Mouse (Mus musculus) kidney, postnatal 0 days (tissue): ENCODE measurements around the gene Alg3. TPM values are rescaled to one million over a fixed set of nuclear protein-coding genes. Genes with fewer than 3 reads are reported as not detected.

Source experiments
- ATAC-seq: fragments of 200-750 bp; cut with Nextera tagmentation; replicated peaks from 2 replicates; pipeline ENCODE4 v1.8.0; 2017; ENCODE audit warnings: low read depth, moderate number of reproducible peaks, moderate TSS enrichment, moderate library complexity; ENCODE audit not compliant: low FRiP score
- DNase-seq: peaks from one replicate; pipeline ENCODE4 v3.0.0-alpha.2; 2016; ENCODE audit warnings: low spot score
- H3K27ac ChIP-seq: fragments of 300-500 bp; sonication (generic); 2 replicates; pipeline ENCODE4 v1.5.1; 2014; ENCODE audit warnings: mild to moderate bottlenecking
- H3K27me3 ChIP-seq: fragments of 300-500 bp; sonication (generic); 2 replicates; pipeline ENCODE4 v1.6.1; 2014; ENCODE audit warnings: low read length, mixed read lengths; ENCODE audit not compliant: insufficient read depth
- H3K36me3 ChIP-seq: fragments of 300-500 bp; sonication (generic); 2 replicates; pipeline ENCODE4 v1.6.1; 2014; ENCODE audit warnings: low read length, mixed read lengths; ENCODE audit not compliant: insufficient read depth
- H3K4me1 ChIP-seq: fragments of 300-500 bp; sonication (generic); replicated peaks from 2 replicates; pipeline ENCODE4 v1.6.1; 2014; ENCODE audit warnings: antibody characterized with exemption, low read length, mixed read lengths; ENCODE audit not compliant: insufficient read depth
- H3K4me2 ChIP-seq: fragments of 300-500 bp; sonication (generic); 2 replicates; pipeline ENCODE4 v1.6.1; 2014; ENCODE audit warnings: mild to moderate bottlenecking, low read length, moderate library complexity, mixed read lengths
- H3K4me3 ChIP-seq: fragments of 300-500 bp; sonication (generic); replicated peaks from 2 replicates; pipeline ENCODE4 v1.5.1; 2014; ENCODE audit warnings: low read depth, low read length
- H3K9ac ChIP-seq: fragments of 300-500 bp; sonication (generic); 2 replicates; pipeline ENCODE4 v1.6.1; 2014; ENCODE audit warnings: low read depth, low read length
- H3K9me3 ChIP-seq: fragments of 300-500 bp; sonication (generic); replicated peaks from 2 replicates; pipeline ENCODE4 v1.6.1; 2016; ENCODE audit warnings: low read length, inconsistent platforms, mixed read lengths
- CTCF ChIP-seq: IDR thresholded peaks from 2 replicates; pipeline ENCODE4 v1.5.1; 2016; ENCODE audit warnings: antibody characterized with exemption, low read depth, mild to moderate bottlenecking, moderate library complexity
- WGBS: fragments of 180-500 bp; shearing (Covaris S2); extraction: QIAGEN DNeasy Blood & Tissue Kit; methylation state at CpG from one replicate; pipeline ENCODE4 v1.1.7; 2014; 5-methylcytosine and 5-hydroxymethylcytosine counted together
- polyA plus RNA-seq: library from polyadenylated mRNA; unstranded; fragments of >200 nt; fragmentation: Nextera tagmentation; extraction: Ambion mirVana; gene quantifications from 2 replicates; pipeline ENCODE4 v1.2.1, GENCODE M21; 2015

Alg3 gene
- 35.9 and 36.5 TPM in 2 replicates for polyA plus RNA-seq

GRCm38 (mm10) chr16:20611357-20612227 is at the start of gene Alg3, which contains the start of the genes Eef1akmt4 and Gm49333:
Gene Alg3, minus strand, starts transcription at chr16:20611735.
Gene Eef1akmt4, plus strand, starts transcription at chr16:20611593.
Gene Gm49333, plus strand, starts transcription at chr16:20611610.
- no peak for TF ChIP-seq CTCF
- H3K27ac ChIP-seq, result peak within 1 kb of the TSS; percentile 76
- no peaks in the 10 kb centered on the region for H3K27me3 ChIP-seq
- H3K4me1 ChIP-seq, result peaks cover 5% of the 10 kb centered on the region; the same call in 1 of the 2 replicates
- peaks cover 8% of the 10 kb centered on the region for H3K36me3 ChIP-seq
- peak within 1 kb of the TSS; percentile 74 for H3K4me2 ChIP-seq
- WGBS, result 1% methylated on average over 41 of the region's 41 CpGs
- DNase-seq (peak; percentile 98), ATAC-seq (peak; percentile 96)
- peak within 1 kb of the TSS; percentile 72 for H3K9ac ChIP-seq
- H3K9me3 ChIP-seq, result no peaks in the 10 kb centered on the region
- peak within 1 kb of the TSS; percentile 60 for H3K4me3 ChIP-seq

- Histone ChIP-seq H3K9ac (no peak overlapping the region), H3K9me3 (no peaks in the 10 kb centered on the region), H3K4me2 (no peak overlapping the region), H3K27me3 (no peaks in the 10 kb centered on the region), H3K4me3 (no peak overlapping the region), H3K36me3 (peaks cover 72% of the 10 kb centered on the region), H3K27ac (no peak overlapping the region), H3K4me1 (no peaks in the 10 kb centered on the region)
- 89% methylated on average over 4 of the region's 4 CpGs for WGBS
- DNase-seq, result no peak
- no peak for ATAC-seq
- no peak for TF ChIP-seq CTCF
Observed at GRCm38 (mm10) chr16:20657661-20658060, 46.1 kb upstream of the Alg3 start.

GRCm38 (mm10) chr16:20653315-20653714 is 41.8 kb upstream of the Alg3 start:
- H3K9me3 ChIP-seq, result no peaks in the 10 kb centered on the region
- ATAC-seq (no peak), DNase-seq (no peak)
- no peak overlapping the region for H3K9ac ChIP-seq
- 0 out of 2 replicates have a peak, but pooled peaks have one; percentile 12 for TF ChIP-seq CTCF
- H3K27ac ChIP-seq, result no peak overlapping the region
- no peak overlapping the region; the same call in 1 of the 2 replicates for H3K4me2 ChIP-seq
- WGBS, result 60% methylated on average over 2 of the region's 2 CpGs
- no peaks in the 10 kb centered on the region for H3K4me1 ChIP-seq
- no peak overlapping the region for H3K4me3 ChIP-seq
- no peaks in the 10 kb centered on the region for H3K27me3 ChIP-seq
- H3K36me3 ChIP-seq, result peaks cover 37% of the 10 kb centered on the region

- no peak for DNase-seq
- WGBS, result 7% methylated on average over 12 of the region's 12 CpGs
- no peak overlapping the region for H3K27ac ChIP-seq
Observed at GRCm38 (mm10) chr16:20651947-20652310, 40.4 kb upstream of the Alg3 start.

GRCm38 (mm10) chr16:20651076-20651946 is 39.8 kb upstream of the Alg3 start, which contains the start of gene Psmd2:
Gene Psmd2, plus strand, starts transcription at chr16:20651652.
- 0 out of 2 replicates have a peak, but pooled peaks have one; percentile 25 for TF ChIP-seq CTCF
- ATAC-seq, result peak; percentile 94
- Histone ChIP-seq H3K27me3 (no peaks in the 10 kb centered on the region), H3K27ac (peak within 1 kb of the TSS; percentile 75; the same call in 1 of the 2 replicates), H3K4me3 (peak within 1 kb of the TSS; percentile 84), H3K9me3 (no peaks in the 10 kb centered on the region), H3K36me3 (peaks cover 18% of the 10 kb centered on the region), H3K9ac (peak within 1 kb of the TSS; percentile 87), H3K4me1 (no peaks in the 10 kb centered on the region), H3K4me2 (peak within 1 kb of the TSS; percentile 64)
- WGBS, result 2% methylated on average over 46 of the region's 46 CpGs
- peak; percentile 97 for DNase-seq

More at GRCm38 (mm10) chr16:20651947-20652310, 40.4 kb upstream of the Alg3 start:
- H3K4me3 ChIP-seq, result peak overlapping the region; percentile 84
- H3K36me3 ChIP-seq, result peaks cover 24% of the 10 kb centered on the region
- peak overlapping the region; percentile 64 for H3K4me2 ChIP-seq
- no peak for TF ChIP-seq CTCF
- H3K9ac ChIP-seq, result peak overlapping the region; percentile 87
- no peak for ATAC-seq
- no peaks in the 10 kb centered on the region for H3K27me3 ChIP-seq
- H3K9me3 ChIP-seq, result no peaks in the 10 kb centered on the region
- no peaks in the 10 kb centered on the region for H3K4me1 ChIP-seq

GRCm38 (mm10) chr16:20643911-20644310 is 32.4 kb upstream of the Alg3 start:
- WGBS, result 87% methylated on average over 7 of the region's 7 CpGs

More at GRCm38 (mm10) chr16:20643911-20644310, 32.4 kb upstream of the Alg3 start:
- Histone ChIP-seq H3K4me2 (no peak overlapping the region), H3K4me1 (no peaks in the 10 kb centered on the region), H3K36me3 (no peaks in the 10 kb centered on the region), H3K9me3 (no peaks in the 10 kb centered on the region), H3K27me3 (no peaks in the 10 kb centered on the region), H3K4me3 (no peak overlapping the region), H3K27ac (no peak overlapping the region), H3K9ac (no peak overlapping the region)
- no peak for ATAC-seq
- no peak for TF ChIP-seq CTCF
- DNase-seq, result no peak
